Mouse (Mus musculus): Measurements from ENCODE around the gene Pdzd2.

Gene Pdzd2

GRCm38 (mm10) chr15:12314584-12314983 lies 425.1 kb downstream of the Pdzd2 start:
- no peak for DNase-seq (ENCODE audit: low read depth)

- DNase-seq (ENCODE audit: low read depth) = peak; percentile 51
These were observed 426.5 kb downstream of the Pdzd2 start for GRCm38 (mm10) chr15:12313255-12313654.

DNA sequence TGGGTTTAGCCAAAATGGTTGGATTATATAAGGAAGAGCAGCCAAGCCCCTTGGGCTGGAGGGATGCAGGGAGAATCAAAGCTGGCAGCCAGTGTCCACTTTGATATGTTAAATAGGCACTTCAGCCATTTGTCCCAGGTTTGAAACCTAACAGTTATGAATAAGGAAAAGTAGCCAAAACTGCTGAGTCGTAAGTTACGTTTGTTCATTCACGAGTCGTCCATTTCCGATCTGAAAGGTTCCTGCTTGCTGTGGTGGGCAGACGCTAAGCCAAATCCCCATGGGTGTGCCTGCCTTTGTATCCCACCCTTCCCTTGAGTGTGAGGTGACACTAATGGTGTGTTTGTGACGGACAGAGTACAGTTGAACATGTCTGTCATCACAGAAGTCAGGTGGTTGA lies 428.3 kb downstream of the Pdzd2 start:
- DNase-seq (ENCODE audit: low read depth) = no peak

DNA sequence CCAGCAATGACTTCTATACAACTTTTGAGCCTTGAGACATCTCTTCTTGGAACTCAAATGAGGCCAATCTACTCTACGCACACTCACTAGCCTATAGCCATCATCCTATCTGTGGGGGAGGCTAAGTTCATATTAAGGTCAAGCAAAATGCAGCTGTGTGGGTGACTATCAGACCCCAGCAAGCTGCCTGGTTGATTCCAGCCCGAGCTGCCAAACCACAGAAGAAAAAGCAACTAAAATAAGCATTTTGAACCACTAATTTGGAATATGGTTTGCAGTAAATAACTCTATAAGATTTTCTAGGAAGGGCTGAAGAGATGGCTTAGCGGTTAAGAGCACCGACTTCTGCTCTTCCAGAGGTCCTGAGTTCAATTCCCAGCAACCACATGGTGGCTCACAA lies 429.0 kb downstream of the Pdzd2 start:
- DNase-seq (ENCODE audit: low read depth) = no peak
